Mouse (Mus musculus) heart, adult 2 months (tissue): ENCODE data around the gene Ccnf.

Experiments
- EP300 ChIP-seq: fragments of 200-500 bp; IDR thresholded peaks from 2 replicates; pipeline ENCODE4 v1.6.1; 2011; ENCODE audit warnings: low read depth, low read length, control low read depth; ENCODE audit not compliant: insufficient read depth
- POLR2A ChIP-seq: fragments of 200-500 bp; IDR thresholded peaks from 2 replicates; pipeline ENCODE4 v1.6.1; 2011; ENCODE audit warnings: mild to moderate bottlenecking, low read depth, low read length, control low read depth; ENCODE audit not compliant: insufficient read depth

GRCm38 (mm10) chr17:24227941-24228340, 23.3 kb downstream of the Ccnf start:
- TF ChIP-seq POLR2A (no peak), EP300 (no peak)
